Mouse (Mus musculus) neural tube, embryonic 12.5 days (tissue): ENCODE data around the gene Tent5b. TPM values are rescaled to one million over a fixed set of nuclear protein-coding genes. Genes with fewer than 3 reads are reported as not detected.

ENCODE experiments used
- ATAC-seq: fragments of 200-750 bp; cut with Nextera tagmentation; 2 replicates; pipeline ENCODE4 v1.8.0; 2017; ENCODE audit warnings: low read depth, mild to moderate bottlenecking, moderate TSS enrichment, moderate library complexity; ENCODE audit not compliant: low FRiP score
- H3K27ac ChIP-seq: fragments of 300-500 bp; sonication (generic); 2 replicates; pipeline ENCODE4 v1.5.1; 2016
- H3K27me3 ChIP-seq: fragments of 300-500 bp; sonication (generic); replicated peaks from 2 replicates; pipeline ENCODE4 v1.6.1; 2016; ENCODE audit warnings: mild to moderate bottlenecking
- H3K36me3 ChIP-seq: fragments of 300-500 bp; sonication (generic); 2 replicates; pipeline ENCODE4 v1.6.1; 2016; ENCODE audit warnings: mild to moderate bottlenecking
- H3K4me1 ChIP-seq: fragments of 300-500 bp; sonication (generic); 2 replicates; pipeline ENCODE4 v1.6.1; 2016
- H3K4me2 ChIP-seq: fragments of 300-500 bp; sonication (generic); replicated peaks from 2 replicates; pipeline ENCODE4 v1.6.1; 2016; ENCODE audit warnings: mild to moderate bottlenecking
- H3K4me3 ChIP-seq: fragments of 300-500 bp; sonication (generic); 2 replicates; pipeline ENCODE4 v1.5.1; 2016
- H3K9ac ChIP-seq: fragments of 300-500 bp; sonication (generic); 2 replicates; pipeline ENCODE4 v1.6.1; 2016; ENCODE audit warnings: mild to moderate bottlenecking
- H3K9me3 ChIP-seq: fragments of 300-500 bp; sonication (generic); 2 replicates; pipeline ENCODE4 v1.6.1; 2016; ENCODE audit warnings: mild to moderate bottlenecking
- WGBS: fragments of 180-500 bp; shearing (Covaris S2); methylation state at CpG from one replicate; pipeline ENCODE4 v1.1.7; 2016; 5-methylcytosine and 5-hydroxymethylcytosine counted together
- polyA plus RNA-seq: library from polyadenylated mRNA; unstranded; fragments of >200 nt; fragmentation: Nextera tagmentation; extraction: Ambion mirVana; gene quantifications from 2 replicates; pipeline ENCODE4 v1.2.1, GENCODE M21; 2016

Tent5b gene
- 0.29 and 0.66 TPM in 2 replicates for polyA plus RNA-seq

GRCm38 (mm10) chr4:133479458-133480184 is at the start of gene Tent5b:
TSS of gene Tent5b (plus strand) at chr4:133480132.
- Histone ChIP-seq H3K4me2 (peak within 1 kb of the TSS; percentile 60), H3K27me3 (peaks cover 37% of the 10 kb centered on the region), H3K4me1 (peaks cover 10% of the 10 kb centered on the region), H3K36me3 (no peaks in the 10 kb centered on the region), H3K9ac (no peak within 1 kb of the TSS; the same call in 1 of the 2 replicates), H3K9me3 (no peaks in the 10 kb centered on the region), H3K4me3 (peak within 1 kb of the TSS; percentile 40), H3K27ac (no peak within 1 kb of the TSS)
- peak; percentile 97 for ATAC-seq
- 3% methylated on average over 29 of the region's 29 CpGs for WGBS

- H3K4me3 ChIP-seq: no peak overlapping the region
- no peak overlapping the region for H3K4me2 ChIP-seq
- H3K27ac ChIP-seq: no peak overlapping the region
- H3K9ac ChIP-seq: no peak overlapping the region
- H3K4me1 ChIP-seq: peaks cover 9% of the 10 kb centered on the region; the same call in 1 of the 2 replicates
- no peaks in the 10 kb centered on the region for H3K9me3 ChIP-seq
- WGBS: 74% methylated on average over 6 of the region's 6 CpGs
- H3K27me3 ChIP-seq: no peaks in the 10 kb centered on the region
- ATAC-seq: no peak
- no peaks in the 10 kb centered on the region for H3K36me3 ChIP-seq
Measured at GRCm38 (mm10) chr4:133431508-133431907, 48.4 kb upstream of the Tent5b start.

- Histone ChIP-seq H3K9me3 (no peaks in the 10 kb centered on the region), H3K27me3 (no peaks in the 10 kb centered on the region), H3K4me3 (no peak overlapping the region), H3K4me2 (peak overlapping the region; percentile 36), H3K9ac (no peak overlapping the region), H3K4me1 (0 out of 2 replicates have a peak, but pooled peaks cover 6% of the 10 kb centered on the region), H3K27ac (no peak overlapping the region), H3K36me3 (no peaks in the 10 kb centered on the region)
- WGBS: 26% methylated on average over 17 of the region's 17 CpGs
- ATAC-seq: peak; percentile 50; the same call in 1 of the 2 replicates
Measured at GRCm38 (mm10) chr4:133432560-133433171, 47.3 kb upstream of the Tent5b start.

- ATAC-seq: no peak
- no peaks in the 10 kb centered on the region for H3K9me3 ChIP-seq
Measured at GRCm38 (mm10) chr4:133435921-133436320, 44.0 kb upstream of the Tent5b start.

GRCm38 (mm10) chr4:133439460-133440376 is 40.2 kb upstream of the Tent5b start:
- WGBS: 9% methylated on average over 17 of the region's 17 CpGs
- Histone ChIP-seq H3K4me2 (peak overlapping the region; percentile 57), H3K36me3 (no peaks in the 10 kb centered on the region), H3K9ac (0 out of 2 replicates have a peak overlapping the region, but pooled peaks have one; percentile 5), H3K27me3 (no peaks in the 10 kb centered on the region), H3K4me3 (no peak overlapping the region), H3K9me3 (no peaks in the 10 kb centered on the region), H3K4me1 (peaks cover 24% of the 10 kb centered on the region), H3K27ac (peak overlapping the region; percentile 60)
- ATAC-seq: peak; percentile 81

More at GRCm38 (mm10) chr4:133435921-133436320, 44.0 kb upstream of the Tent5b start:
- Histone ChIP-seq H3K4me2 (no peak overlapping the region), H3K27ac (no peak overlapping the region), H3K4me3 (no peak overlapping the region), H3K4me1 (peaks cover 23% of the 10 kb centered on the region), H3K27me3 (no peaks in the 10 kb centered on the region), H3K9ac (no peak overlapping the region), H3K36me3 (no peaks in the 10 kb centered on the region)
- 93% methylated on average over 11 of the region's 11 CpGs for WGBS

GRCm38 (mm10) chr4:133440377-133440795 is 39.5 kb upstream of the Tent5b start:
- no peaks in the 10 kb centered on the region for H3K27me3 ChIP-seq
- WGBS: 8% methylated on average over 6 of the region's 6 CpGs
- H3K4me2 ChIP-seq: peak overlapping the region; percentile 57
- H3K9ac ChIP-seq: 0 out of 2 replicates have a peak overlapping the region, but pooled peaks have one; percentile 5
- H3K27ac ChIP-seq: peak overlapping the region; percentile 64
- H3K4me3 ChIP-seq: no peak overlapping the region
- no peaks in the 10 kb centered on the region for H3K36me3 ChIP-seq
- peak; percentile 83 for ATAC-seq
- H3K9me3 ChIP-seq: no peaks in the 10 kb centered on the region
- H3K4me1 ChIP-seq: peaks cover 24% of the 10 kb centered on the region

- Histone ChIP-seq H3K27ac (no peak overlapping the region), H3K9me3 (no peaks in the 10 kb centered on the region), H3K4me3 (no peak overlapping the region), H3K27me3 (no peaks in the 10 kb centered on the region), H3K9ac (no peak overlapping the region), H3K36me3 (no peaks in the 10 kb centered on the region), H3K4me2 (no peak overlapping the region), H3K4me1 (peaks cover 24% of the 10 kb centered on the region)
- WGBS: 33% methylated on average over 3 of the region's 3 CpGs
- no peak for ATAC-seq
Measured at GRCm38 (mm10) chr4:133442194-133442593, 37.7 kb upstream of the Tent5b start.

- Histone ChIP-seq H3K27ac (no peak overlapping the region), H3K4me3 (no peak overlapping the region), H3K27me3 (no peaks in the 10 kb centered on the region)
Measured at GRCm38 (mm10) chr4:133443085-133443484, 36.8 kb upstream of the Tent5b start.

GRCm38 (mm10) chr4:133445727-133446126 is 34.2 kb upstream of the Tent5b start:
- H3K9me3 ChIP-seq: no peaks in the 10 kb centered on the region
- H3K27ac ChIP-seq: no peak overlapping the region
- H3K9ac ChIP-seq: no peak overlapping the region
- ATAC-seq: no peak
- peaks cover 20% of the 10 kb centered on the region for H3K4me1 ChIP-seq
- 88% methylated on average over 5 of the region's 5 CpGs for WGBS
- no peak overlapping the region for H3K4me2 ChIP-seq
- H3K27me3 ChIP-seq: no peaks in the 10 kb centered on the region
- no peaks in the 10 kb centered on the region for H3K36me3 ChIP-seq
- no peak overlapping the region for H3K4me3 ChIP-seq

More at GRCm38 (mm10) chr4:133443085-133443484, 36.8 kb upstream of the Tent5b start:
- H3K9ac ChIP-seq: 0 out of 2 replicates have a peak overlapping the region, but pooled peaks have one; percentile 38
- H3K9me3 ChIP-seq: no peaks in the 10 kb centered on the region
- WGBS: 51% methylated on average over 5 of the region's 5 CpGs
- ATAC-seq: no peak
- no peaks in the 10 kb centered on the region for H3K36me3 ChIP-seq
- peaks cover 24% of the 10 kb centered on the region for H3K4me1 ChIP-seq
- no peak overlapping the region for H3K4me2 ChIP-seq

GRCm38 (mm10) chr4:133447366-133447765 is 32.6 kb upstream of the Tent5b start:
- H3K27ac ChIP-seq: no peak overlapping the region
- no peaks in the 10 kb centered on the region for H3K27me3 ChIP-seq
- peaks cover 17% of the 10 kb centered on the region for H3K4me1 ChIP-seq
- H3K4me3 ChIP-seq: no peak overlapping the region
- no peak for ATAC-seq
- H3K36me3 ChIP-seq: no peaks in the 10 kb centered on the region
- 60% methylated on average over 5 of the region's 5 CpGs for WGBS
- no peak overlapping the region for H3K4me2 ChIP-seq
- H3K9me3 ChIP-seq: no peaks in the 10 kb centered on the region
- no peak overlapping the region for H3K9ac ChIP-seq

GRCm38 (mm10) chr4:133447967-133448366 is 32.0 kb upstream of the Tent5b start:
- no peaks in the 10 kb centered on the region for H3K27me3 ChIP-seq
- no peaks in the 10 kb centered on the region for H3K36me3 ChIP-seq
- H3K4me3 ChIP-seq: no peak overlapping the region
- 82% methylated on average over 11 of the region's 11 CpGs for WGBS
- H3K4me2 ChIP-seq: no peak overlapping the region
- ATAC-seq: no peak
- no peak overlapping the region for H3K9ac ChIP-seq
- H3K9me3 ChIP-seq: no peaks in the 10 kb centered on the region
- H3K27ac ChIP-seq: no peak overlapping the region
- peaks cover 14% of the 10 kb centered on the region for H3K4me1 ChIP-seq
